Mouse (Mus musculus) forebrain, embryonic 11.5 days (tissue): Measurements from ENCODE around the gene Ano6. TPM values are rescaled to one million over a fixed set of nuclear protein-coding genes. Genes with fewer than 3 reads are reported as not detected.

ENCODE experiments used
- ATAC-seq: fragments of 200-750 bp; cut with Nextera tagmentation; replicated peaks from 2 replicates; pipeline ENCODE4 v1.8.0; 2017; ENCODE audit warnings: moderate TSS enrichment; ENCODE audit not compliant: low FRiP score
- DNase-seq: peaks from one replicate; pipeline ENCODE4 v3.0.0-alpha.2; 2017; ENCODE audit warnings: low spot score
- H3K27ac ChIP-seq: fragments of 300-500 bp; sonication (generic); 2 replicates; pipeline ENCODE4 v1.5.1; 2014; ENCODE audit warnings: low read depth, low read length
- H3K27me3 ChIP-seq: fragments of 300-500 bp; sonication (generic); 2 replicates; pipeline ENCODE4 v1.6.1; 2014; ENCODE audit warnings: mild to moderate bottlenecking, low read length, mixed read lengths; ENCODE audit not compliant: control insufficient read depth, insufficient read depth
- H3K36me3 ChIP-seq: fragments of 300-500 bp; sonication (generic); 2 replicates; pipeline ENCODE4 v1.6.1; 2014; ENCODE audit warnings: mild to moderate bottlenecking, low read length, moderate library complexity, mixed read lengths; ENCODE audit not compliant: control insufficient read depth, insufficient read depth
- H3K4me1 ChIP-seq: fragments of 300-500 bp; sonication (generic); replicated peaks from 2 replicates; pipeline ENCODE4 v1.6.1; 2014; ENCODE audit warnings: low read length, mixed read lengths; ENCODE audit not compliant: control insufficient read depth, insufficient read depth
- H3K4me2 ChIP-seq: fragments of 300-500 bp; sonication (generic); 2 replicates; pipeline ENCODE4 v1.6.1; 2014; ENCODE audit warnings: low read depth, mild to moderate bottlenecking, low read length, moderate library complexity, mixed read lengths; ENCODE audit not compliant: severe bottlenecking
- H3K4me3 ChIP-seq: fragments of 300-500 bp; sonication (generic); 2 replicates; pipeline ENCODE4 v1.5.1; 2014; ENCODE audit warnings: low read depth, low read length
- H3K9ac ChIP-seq: fragments of 300-500 bp; sonication (generic); 2 replicates; pipeline ENCODE4 v1.6.1; 2014; ENCODE audit warnings: low read length
- H3K9me3 ChIP-seq: fragments of 300-500 bp; sonication (generic); 2 replicates; pipeline ENCODE4 v1.6.1; 2016; ENCODE audit warnings: low read length, mixed read lengths; ENCODE audit not compliant: control insufficient read depth
- WGBS: fragments of 180-500 bp; shearing (Covaris S2); extraction: QIAGEN DNeasy Blood & Tissue Kit; methylation state at CpG from one replicate; pipeline ENCODE4 v1.1.7; 2014; 5-methylcytosine and 5-hydroxymethylcytosine counted together
- polyA plus RNA-seq: library from polyadenylated mRNA; unstranded; fragments of >200 nt; fragmentation: Nextera tagmentation; extraction: Ambion mirVana; gene quantifications from 2 replicates; pipeline ENCODE4 v1.2.1, GENCODE M21; 2014

The Ano6 gene
- polyA plus RNA-seq, 1 experiment from 2014 or later, result 40.3 TPM

- peak overlapping the region; percentile 90 for H3K9ac ChIP-seq
- H3K9me3 ChIP-seq, result no peaks in the 10 kb centered on the region; the same call in 1 of the 2 replicates
- no peaks in the 10 kb centered on the region for H3K36me3 ChIP-seq
- WGBS, result 1% methylated on average over 32 of the region's 32 CpGs
- H3K27ac ChIP-seq, result no peak overlapping the region
- no peak for DNase-seq
- ATAC-seq, result peak; percentile 47
- peak overlapping the region; percentile 83 for H3K4me2 ChIP-seq
- no peaks in the 10 kb centered on the region for H3K4me1 ChIP-seq
- peak overlapping the region; percentile 74 for H3K4me3 ChIP-seq
- H3K27me3 ChIP-seq, result no peaks in the 10 kb centered on the region; the same call in 1 of the 2 replicates
Observed at GRCm38 (mm10) chr15:95791141-95791791, 623 bp downstream of the Ano6 start.

GRCm38 (mm10) chr15:95791855-95792254, 1.2 kb downstream of the Ano6 start:
- no peaks in the 10 kb centered on the region; the same call in 1 of the 2 replicates for H3K9me3 ChIP-seq
- no peaks in the 10 kb centered on the region for H3K4me1 ChIP-seq
- 64% methylated on average over 5 of the region's 5 CpGs for WGBS
- H3K4me3 ChIP-seq, result peak overlapping the region; percentile 74
- H3K36me3 ChIP-seq, result no peaks in the 10 kb centered on the region
- ATAC-seq (no peak), DNase-seq (no peak)
- peak overlapping the region; percentile 90; the same call in 1 of the 2 replicates for H3K9ac ChIP-seq
- peak overlapping the region; percentile 83 for H3K4me2 ChIP-seq
- H3K27me3 ChIP-seq, result no peaks in the 10 kb centered on the region; the same call in 1 of the 2 replicates
- no peak overlapping the region for H3K27ac ChIP-seq

- H3K4me2 ChIP-seq, result no peak overlapping the region; the same call in 1 of the 2 replicates
- DNase-seq, result no peak
- no peak overlapping the region for H3K4me3 ChIP-seq
- H3K9ac ChIP-seq, result no peak overlapping the region
- H3K4me1 ChIP-seq, result no peaks in the 10 kb centered on the region
- H3K9me3 ChIP-seq, result no peaks in the 10 kb centered on the region; the same call in 1 of the 2 replicates
- ATAC-seq, result no peak
- H3K36me3 ChIP-seq, result no peaks in the 10 kb centered on the region
- 83% methylated on average over 25 of the region's 25 CpGs for WGBS
- H3K27me3 ChIP-seq, result no peaks in the 10 kb centered on the region; the same call in 1 of the 2 replicates
- H3K27ac ChIP-seq, result no peak overlapping the region
Observed at GRCm38 (mm10) chr15:95792261-95793260, 1.9 kb downstream of the Ano6 start.

GRCm38 (mm10) chr15:95793748-95794491, 3.3 kb downstream of the Ano6 start:
- H3K27me3 ChIP-seq, result no peaks in the 10 kb centered on the region; the same call in 1 of the 2 replicates
- H3K9me3 ChIP-seq, result no peaks in the 10 kb centered on the region
- H3K4me1 ChIP-seq, result no peaks in the 10 kb centered on the region
- ATAC-seq (no peak), DNase-seq (no peak)
- H3K4me2 ChIP-seq, result no peak overlapping the region
- no peak overlapping the region for H3K27ac ChIP-seq
- WGBS, result 92% methylated on average over 9 of the region's 9 CpGs
- H3K4me3 ChIP-seq, result no peak overlapping the region
- H3K36me3 ChIP-seq, result no peaks in the 10 kb centered on the region
- no peak overlapping the region for H3K9ac ChIP-seq

- no peak for DNase-seq
- ATAC-seq, result no peak
- Histone ChIP-seq H3K27me3 (no peaks in the 10 kb centered on the region), H3K4me1 (no peaks in the 10 kb centered on the region), H3K9me3 (no peaks in the 10 kb centered on the region), H3K36me3 (no peaks in the 10 kb centered on the region), H3K4me3 (no peak overlapping the region), H3K4me2 (no peak overlapping the region), H3K9ac (no peak overlapping the region), H3K27ac (no peak overlapping the region)
- 88% methylated on average over 10 of the region's 10 CpGs for WGBS
Observed at GRCm38 (mm10) chr15:95794611-95795565, 4.2 kb downstream of the Ano6 start.

GRCm38 (mm10) chr15:95796062-95796461, 5.4 kb downstream of the Ano6 start:
- WGBS, result 90% methylated on average over 5 of the region's 5 CpGs
- ATAC-seq (no peak), DNase-seq (no peak)
- Histone ChIP-seq H3K9ac (no peak overlapping the region), H3K27ac (no peak overlapping the region), H3K4me2 (no peak overlapping the region), H3K36me3 (no peaks in the 10 kb centered on the region), H3K27me3 (no peaks in the 10 kb centered on the region), H3K4me3 (no peak overlapping the region), H3K9me3 (no peaks in the 10 kb centered on the region), H3K4me1 (no peaks in the 10 kb centered on the region)

- Histone ChIP-seq H3K4me3 (no peak overlapping the region), H3K36me3 (no peaks in the 10 kb centered on the region), H3K9ac (no peak overlapping the region), H3K9me3 (no peaks in the 10 kb centered on the region), H3K4me1 (no peaks in the 10 kb centered on the region; the same call in 1 of the 2 replicates), H3K4me2 (no peak overlapping the region), H3K27me3 (no peaks in the 10 kb centered on the region), H3K27ac (no peak overlapping the region)
- 76% methylated on average over 9 of the region's 9 CpGs for WGBS
- ATAC-seq (no peak), DNase-seq (no peak)
Observed at GRCm38 (mm10) chr15:95797144-95797983, 6.7 kb downstream of the Ano6 start.
